Mouse (Mus musculus): Measurements from ENCODE around the gene Hist2h3c1. TPM values are rescaled to one million over a fixed set of nuclear protein-coding genes. Genes with fewer than 3 reads are reported as not detected.
A peak's percentile ranks its signal among the peaks of the same experiment; 100 is the strongest.

Gene Hist2h3c1
- total RNA-seq, 1 experiment from 2014 or later = 2.7 TPM

DNA sequence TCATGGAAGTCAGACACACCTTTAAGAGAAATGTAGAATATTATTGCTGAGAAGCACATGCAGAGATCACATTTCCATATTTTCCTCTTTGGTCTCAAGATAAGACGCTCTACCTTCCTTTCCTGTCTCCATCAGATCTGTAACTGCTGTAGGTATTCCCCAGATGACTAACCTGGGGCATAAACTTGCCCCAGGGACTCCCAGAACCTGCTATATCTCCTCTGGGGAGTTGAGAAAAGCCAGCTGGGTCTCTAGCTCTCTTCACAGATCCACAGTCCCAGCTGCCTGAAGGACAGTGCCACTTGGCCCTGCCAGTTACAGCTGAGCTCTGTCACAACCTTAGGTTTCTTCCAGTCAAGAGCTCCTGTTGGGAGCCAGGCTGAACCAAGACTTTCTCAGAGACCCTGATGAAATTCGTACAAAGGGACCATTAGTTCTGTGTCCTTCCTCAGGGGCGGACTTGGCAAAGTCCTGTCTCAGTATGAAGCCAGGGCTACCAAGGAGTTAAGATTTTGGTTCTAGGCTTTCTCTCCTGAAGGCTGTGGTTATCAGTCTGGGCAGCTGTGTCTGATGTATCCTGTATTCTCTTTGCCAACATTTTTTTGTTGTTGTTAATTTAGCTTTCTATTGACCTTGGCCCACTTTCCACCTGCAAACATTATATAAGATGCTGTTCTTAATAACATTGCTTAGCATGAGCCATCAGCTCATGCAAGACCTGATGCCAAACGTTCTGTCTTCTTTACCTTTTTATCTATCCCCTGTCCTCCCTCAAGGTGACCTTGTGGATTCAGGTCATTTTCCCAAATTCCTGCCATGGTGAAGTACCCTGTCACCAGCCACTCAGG lies 15.4 kb upstream of the Hist2h3c1 start:
- ATAC-seq (replicated peaks; ENCODE audit: low read depth, poor library complexity, severe bottlenecking) = no peak

DNA sequence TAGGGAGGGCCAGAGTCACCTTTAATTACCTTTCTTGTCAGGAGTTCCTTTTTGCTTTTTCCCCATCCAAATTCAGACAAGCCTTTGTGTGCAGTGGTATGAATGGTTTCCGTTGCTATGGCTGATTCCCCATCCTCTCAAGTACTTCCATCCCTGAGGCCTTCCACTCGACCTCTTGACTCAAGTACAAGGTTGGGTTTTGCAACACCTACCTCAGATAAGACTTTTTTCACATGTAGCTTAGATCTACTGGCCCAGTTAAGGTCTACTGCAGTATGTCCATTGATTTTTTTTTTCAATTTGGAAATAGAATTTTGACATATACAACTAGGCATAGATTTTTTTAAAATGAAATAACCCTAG lies 14.7 kb upstream of the Hist2h3c1 start:
- ATAC-seq (replicated peaks; ENCODE audit: low read depth, poor library complexity, severe bottlenecking) = no peak

DNA sequence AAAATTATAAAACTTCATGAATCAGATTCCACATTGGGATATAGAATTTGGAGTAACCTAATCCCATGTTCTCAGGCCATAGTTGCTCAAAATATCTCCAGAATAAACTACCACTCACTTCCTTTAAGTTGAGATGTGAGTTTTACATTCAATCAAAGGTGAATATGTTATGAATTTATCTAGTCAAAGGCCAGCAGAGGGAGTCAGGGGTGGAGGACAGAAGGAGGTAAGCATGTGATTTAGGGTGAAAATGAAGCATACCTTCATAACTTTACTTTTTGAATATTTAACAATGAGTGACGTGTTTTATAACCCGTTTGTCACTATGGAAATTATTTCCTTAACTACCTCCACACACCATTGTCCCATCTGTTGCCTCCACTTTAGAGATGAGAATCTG lies 11.6 kb upstream of the Hist2h3c1 start:
- no peak for ATAC-seq (replicated peaks; ENCODE audit: low read depth, poor library complexity, severe bottlenecking)

DNA sequence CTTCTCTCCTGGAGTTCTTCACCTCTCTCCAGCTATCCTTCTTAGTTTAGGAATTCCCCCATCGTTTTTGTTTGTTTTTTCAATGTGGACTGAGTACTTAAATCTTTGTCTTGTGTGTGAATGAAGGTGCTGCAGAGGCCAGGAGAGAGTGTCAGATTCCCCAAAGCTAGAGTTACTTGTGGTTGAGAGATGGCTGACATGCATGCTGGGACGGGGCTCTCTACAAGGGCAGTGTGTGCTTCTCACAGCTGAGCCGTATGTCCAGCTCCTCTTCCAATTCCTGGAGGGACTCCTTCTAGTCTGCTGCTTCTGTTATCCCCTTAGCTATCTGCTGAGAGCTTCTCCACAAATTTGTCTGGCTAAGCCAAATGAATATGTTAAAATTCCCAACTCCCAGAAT lies 10.6 kb upstream of the Hist2h3c1 start:
- ATAC-seq (replicated peaks; ENCODE audit: low read depth, poor library complexity, severe bottlenecking) = no peak

DNA sequence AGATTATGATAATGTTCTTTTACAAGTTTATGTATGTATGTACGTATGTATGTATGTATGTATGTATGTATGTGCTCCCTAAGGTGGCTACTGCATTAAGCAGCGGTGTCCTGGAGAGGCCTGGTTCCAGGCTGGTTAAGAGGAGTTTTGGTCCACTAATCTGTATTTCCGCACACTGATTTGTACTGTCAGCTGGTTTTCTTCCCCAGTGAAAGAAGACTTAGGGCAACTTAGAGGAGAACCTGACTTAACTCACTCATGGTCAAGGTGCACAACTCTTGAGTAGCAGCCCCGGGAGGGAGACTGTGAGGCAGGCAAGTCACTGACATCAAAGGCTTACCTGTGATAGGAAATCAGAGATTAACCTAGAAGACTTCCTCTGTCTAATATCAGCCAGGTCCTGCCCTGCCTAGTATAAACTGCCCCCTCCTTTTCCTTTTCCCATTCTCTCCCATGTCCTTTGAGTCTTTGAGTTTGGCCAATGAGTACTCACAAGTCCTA lies 9.6 kb upstream of the Hist2h3c1 start:
- no peak for ATAC-seq (replicated peaks; ENCODE audit: low read depth, poor library complexity, severe bottlenecking)

DNA sequence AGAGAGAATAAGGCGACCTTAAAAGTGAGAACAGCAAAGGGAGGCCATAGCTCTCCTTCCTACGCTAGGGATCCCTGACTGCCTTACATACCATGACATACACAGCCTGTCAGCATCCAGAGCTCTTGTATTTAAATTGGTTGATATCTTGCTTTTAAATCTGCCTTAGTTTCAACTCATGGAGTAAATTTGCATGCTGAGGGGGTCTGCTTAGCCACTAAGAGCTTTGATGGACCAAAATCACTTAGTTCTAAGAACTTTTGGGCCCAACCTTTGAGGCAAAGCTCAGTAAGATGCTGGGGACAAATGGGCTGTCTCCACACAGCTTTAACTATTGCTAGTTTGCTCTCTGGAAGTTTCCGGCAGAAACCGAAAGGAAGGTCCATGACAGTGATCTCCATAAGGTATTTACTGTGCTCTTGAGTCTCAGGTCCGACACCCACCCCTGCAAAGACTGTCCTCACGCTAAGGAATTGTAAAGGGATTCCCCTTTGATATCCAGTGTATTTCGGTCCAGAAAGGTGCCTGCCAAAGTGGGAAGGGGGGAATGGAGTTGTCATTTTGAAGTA lies 9.1 kb upstream of the Hist2h3c1 start:
- no peak for ATAC-seq (replicated peaks; ENCODE audit: low read depth, poor library complexity, severe bottlenecking)

DNA sequence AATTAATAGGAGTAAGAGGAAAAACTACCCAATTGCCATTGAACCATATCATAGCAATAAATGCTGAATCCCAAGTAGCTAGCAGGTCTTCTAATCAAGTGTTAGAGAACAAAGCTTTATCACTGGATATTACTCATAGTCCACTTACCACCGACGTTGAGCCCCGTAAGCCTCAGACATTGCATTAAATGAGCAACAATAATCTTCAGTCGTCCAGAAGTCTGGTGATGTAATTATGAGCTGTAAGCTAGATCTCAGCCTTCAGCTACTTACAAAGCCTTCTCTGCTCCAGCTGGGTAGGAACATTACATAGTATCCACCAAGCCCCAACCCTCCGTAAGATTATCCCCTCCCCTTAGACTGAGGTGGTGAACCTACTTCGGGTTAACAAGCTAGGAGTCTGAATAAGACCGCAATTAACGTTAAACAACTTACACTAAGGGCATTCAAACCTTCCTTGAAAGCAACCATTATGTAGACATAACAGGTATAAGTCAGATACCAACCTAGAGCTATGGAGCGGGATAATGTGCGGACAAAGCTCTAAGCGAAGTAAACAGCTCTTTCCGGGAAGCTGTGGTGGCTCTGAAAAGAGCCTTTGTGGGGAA lies 8.5 kb upstream of the Hist2h3c1 start:
- ATAC-seq (replicated peaks; ENCODE audit: low read depth, poor library complexity, severe bottlenecking) = no peak

DNA sequence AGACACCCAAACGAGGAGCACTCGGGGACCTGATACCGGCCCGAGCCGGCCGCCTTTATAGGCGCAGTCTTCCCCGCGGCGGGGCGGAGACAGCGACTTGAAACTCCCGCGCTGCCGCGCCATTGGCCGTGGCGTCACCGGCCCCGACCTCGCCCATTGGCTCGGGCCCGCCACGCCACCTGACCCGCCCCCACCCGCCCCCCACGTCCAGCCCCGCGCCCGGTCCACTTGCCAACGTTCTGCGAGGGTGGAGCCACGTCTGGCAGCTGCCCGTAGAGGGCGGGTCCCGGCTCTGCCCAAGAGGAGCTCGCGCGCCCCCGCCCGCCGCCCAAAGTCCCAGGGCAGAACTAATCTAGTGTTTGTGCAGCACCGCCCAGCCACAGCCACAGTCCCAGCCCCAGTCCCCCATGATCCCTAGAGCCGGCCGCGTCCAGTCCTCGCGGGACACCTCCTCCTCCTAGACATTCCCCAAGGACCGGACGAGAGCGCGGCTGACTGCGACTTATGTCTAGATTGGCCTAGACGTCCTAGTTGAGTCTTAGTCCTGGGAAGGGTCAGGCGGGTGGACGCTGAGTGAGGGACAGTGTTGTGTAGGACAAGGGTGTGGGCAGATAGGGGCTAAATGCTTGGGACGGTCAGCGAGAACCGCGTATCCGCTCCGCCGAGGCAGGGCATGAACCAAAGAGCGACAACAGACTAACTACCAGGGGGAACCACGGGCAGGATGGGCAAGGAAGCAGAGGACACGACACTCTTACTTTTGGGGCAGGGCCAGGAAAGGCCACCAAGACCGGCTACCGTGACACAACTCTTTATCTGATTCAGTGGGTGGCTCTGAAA lies 7.3 kb upstream of the Hist2h3c1 start, which contains the start of gene Hist2h3c2:
Gene Hist2h3c2 (minus strand): TSS at position 174 of the 840 bp plus-strand sequence.
- peak; percentile 65 for ATAC-seq (replicated peaks; ENCODE audit: low read depth, poor library complexity, severe bottlenecking)

DNA sequence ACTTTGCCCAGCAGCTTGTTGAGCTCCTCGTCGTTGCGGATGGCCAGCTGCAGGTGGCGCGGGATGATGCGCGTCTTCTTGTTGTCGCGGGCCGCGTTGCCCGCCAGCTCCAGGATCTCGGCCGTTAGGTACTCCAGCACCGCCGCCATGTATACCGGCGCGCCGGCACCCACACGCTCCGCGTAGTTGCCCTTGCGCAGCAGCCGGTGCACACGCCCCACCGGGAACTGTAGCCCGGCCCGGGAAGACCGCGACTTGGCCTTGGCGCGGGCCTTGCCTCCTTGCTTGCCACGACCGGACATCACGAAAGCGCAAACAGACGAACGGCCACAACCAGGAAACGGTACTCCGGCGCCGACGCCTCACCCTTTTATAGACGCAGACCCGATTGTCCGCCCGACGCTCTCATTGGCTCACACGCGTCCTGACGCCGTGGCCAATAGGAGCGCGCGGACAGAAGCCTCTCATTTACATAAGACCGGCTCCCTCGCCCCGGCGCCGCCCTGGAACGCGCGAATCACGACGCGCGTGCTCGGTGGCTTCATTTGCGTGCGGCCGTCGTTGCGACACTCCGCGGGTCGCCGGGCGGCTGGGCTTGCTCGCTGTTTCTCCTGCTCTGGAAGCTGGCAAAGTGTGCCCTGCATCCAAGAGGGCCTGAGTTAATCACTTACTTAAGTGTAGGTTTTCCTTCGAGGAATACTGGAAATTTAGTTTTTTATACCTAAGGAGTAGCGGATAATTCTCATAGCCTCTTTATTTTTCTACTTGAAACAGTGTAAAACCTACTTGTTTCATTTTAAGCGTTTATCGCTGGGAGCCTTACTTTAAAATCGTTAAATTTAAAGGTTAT lies 6.3 kb upstream of the Hist2h3c1 start, which contains the start of gene Hist2h2aa2:
Gene Hist2h2aa2 (minus strand): TSS at position 328 of the 850 bp plus-strand sequence.
- peak; percentile 64 for ATAC-seq (replicated peaks; ENCODE audit: low read depth, poor library complexity, severe bottlenecking)

DNA sequence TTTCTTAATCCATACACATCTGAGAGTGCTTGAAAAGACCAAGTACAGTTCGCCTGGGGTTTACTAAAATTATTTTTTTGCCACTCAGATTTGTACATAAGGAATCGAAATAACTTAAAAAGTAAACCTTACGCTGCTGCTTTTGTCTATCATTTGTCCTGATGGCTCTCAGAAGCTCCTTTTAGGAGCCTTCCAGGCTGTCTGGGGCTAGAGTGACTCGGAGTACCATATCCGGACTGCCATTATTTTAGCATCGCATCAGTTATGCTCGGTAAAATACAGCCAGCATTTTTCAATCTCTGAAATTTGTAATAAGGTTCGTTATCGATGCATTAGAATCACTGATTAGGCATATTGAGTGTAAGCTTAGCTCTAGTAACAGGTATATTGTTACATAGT lies 5.7 kb upstream of the Hist2h3c1 start:
- no peak for ATAC-seq (replicated peaks; ENCODE audit: low read depth, poor library complexity, severe bottlenecking)

DNA sequence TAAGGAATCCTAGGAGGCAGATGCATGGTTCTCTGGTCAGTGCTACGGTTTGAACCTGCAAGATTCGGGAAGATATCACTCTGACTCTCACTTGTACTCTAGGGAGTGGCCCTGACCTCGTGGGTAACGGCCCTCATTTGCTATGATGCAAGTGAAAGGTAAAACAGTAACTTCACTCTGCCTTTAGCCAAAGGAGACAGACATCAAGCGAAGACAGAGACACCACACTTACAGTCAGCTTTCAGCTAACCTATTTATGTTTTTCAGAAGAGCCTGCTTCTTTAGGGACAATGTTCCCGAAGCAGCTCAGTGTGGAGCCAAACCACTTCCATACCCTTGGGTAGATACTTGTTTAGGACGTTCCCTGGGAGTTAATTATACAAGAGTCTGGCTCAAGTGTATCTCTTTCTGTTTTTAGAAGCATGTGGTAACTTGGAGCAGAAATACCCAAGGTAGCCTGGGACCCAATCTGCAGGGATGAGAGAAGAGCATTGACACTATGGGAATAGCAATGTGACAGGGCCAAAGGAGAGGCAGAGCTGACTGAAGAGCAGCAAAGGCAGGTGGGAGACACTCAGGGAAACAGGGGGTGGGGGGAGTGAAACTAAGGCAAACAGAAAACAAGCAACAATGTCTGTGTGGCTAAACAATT lies 2.4 kb upstream of the Hist2h3c1 start:
- no peak for ATAC-seq (replicated peaks; ENCODE audit: low read depth, poor library complexity, severe bottlenecking)

DNA sequence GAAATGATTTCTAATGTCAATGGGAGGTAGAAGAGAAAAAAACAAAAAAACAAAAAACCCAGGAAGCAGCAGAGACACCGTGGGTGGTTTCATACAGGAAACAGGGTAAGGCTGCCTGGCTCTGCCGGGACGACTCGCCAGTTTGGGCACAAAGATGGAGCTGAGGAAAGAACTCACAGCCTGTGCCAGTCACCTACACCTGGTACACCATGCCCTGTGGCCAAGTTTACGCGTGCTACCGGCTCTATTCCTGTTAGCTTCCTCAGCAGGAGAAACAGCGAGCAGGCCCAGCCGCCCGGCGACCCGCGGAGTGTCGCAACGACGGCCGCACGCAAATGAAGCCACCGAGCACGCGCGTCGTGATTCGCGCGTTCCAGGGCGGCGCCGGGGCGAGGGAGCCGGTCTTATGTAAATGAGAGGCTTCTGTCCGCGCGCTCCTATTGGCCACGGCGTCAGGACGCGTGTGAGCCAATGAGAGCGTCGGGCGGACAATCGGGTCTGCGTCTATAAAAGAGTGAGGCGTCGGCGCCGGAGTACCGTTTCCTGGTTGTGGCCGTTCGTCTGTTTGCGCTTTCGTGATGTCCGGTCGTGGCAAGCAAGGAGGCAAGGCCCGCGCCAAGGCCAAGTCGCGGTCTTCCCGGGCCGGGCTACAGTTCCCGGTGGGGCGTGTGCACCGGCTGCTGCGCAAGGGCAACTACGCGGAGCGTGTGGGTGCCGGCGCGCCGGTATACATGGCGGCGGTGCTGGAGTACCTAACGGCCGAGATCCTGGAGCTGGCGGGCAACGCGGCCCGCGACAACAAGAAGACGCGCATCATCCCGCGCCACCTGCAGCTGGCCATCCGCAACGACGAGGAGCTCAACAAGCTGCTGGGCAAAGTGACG lies 1.2 kb upstream of the Hist2h3c1 start, which contains the start of gene Hist2h2aa1:
Gene Hist2h2aa1 (plus strand): TSS at position 495 of the 884 bp plus-strand sequence.
- ATAC-seq (replicated peaks; ENCODE audit: low read depth, poor library complexity, severe bottlenecking) = peak; percentile 71

DNA sequence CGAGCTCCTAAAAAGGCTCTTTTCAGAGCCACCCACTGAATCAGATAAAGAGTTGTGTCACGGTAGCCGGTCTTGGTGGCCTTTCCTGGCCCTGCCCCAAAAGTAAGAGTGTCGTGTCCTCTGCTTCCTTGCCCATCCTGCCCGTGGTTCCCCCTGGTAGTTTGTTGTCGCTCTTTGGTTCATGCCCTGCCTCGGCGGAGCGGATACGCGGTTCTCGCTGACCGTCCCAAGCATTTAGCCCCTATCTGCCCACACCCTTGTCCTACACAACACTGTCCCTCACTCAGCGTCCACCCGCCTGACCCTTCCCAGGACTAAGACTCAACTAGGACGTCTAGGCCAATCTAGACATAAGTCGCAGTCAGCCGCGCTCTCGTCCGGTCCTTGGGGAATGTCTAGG lies 467 bp upstream of the Hist2h3c1 start:
- ATAC-seq (replicated peaks; ENCODE audit: low read depth, poor library complexity, severe bottlenecking) = peak; percentile 46

DNA sequence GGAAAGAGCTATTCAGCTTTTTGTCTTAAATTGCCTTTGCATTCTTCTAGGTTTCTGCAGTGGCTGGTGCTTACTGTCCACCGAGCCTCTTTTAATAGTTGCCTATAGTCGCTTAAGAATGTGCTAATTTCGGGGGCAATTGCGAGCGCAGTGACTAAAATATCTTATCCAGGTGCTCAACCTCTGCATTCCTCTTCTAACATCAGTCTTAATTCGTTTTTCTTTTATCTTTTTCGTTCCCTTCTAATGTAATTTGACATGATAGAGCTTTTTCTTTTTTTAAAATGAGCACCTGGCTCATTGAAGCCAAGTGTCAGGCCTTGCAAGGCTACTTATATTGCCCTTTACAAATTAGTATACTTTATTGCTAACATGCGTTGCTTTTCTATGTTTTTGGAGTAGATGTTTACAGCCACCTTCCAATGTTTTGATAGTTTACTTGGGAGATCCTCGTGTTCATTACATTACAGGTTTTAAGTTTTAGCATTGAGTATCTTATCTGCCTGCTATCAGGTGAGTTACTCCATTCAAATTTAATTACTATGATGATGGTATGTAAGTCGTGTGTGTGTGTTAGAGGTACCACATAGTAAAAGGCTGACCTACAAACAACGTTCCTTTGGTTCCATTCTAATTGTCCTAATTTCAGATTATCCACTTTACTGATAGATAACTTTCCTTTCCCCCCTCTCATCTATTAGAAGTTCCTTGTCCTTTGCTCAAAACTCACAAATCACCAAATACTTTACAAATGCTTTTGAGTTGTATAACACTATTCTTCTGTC lies 1.1 kb downstream of the Hist2h3c1 start:
- no peak for ATAC-seq (replicated peaks; ENCODE audit: low read depth, poor library complexity, severe bottlenecking)

DNA sequence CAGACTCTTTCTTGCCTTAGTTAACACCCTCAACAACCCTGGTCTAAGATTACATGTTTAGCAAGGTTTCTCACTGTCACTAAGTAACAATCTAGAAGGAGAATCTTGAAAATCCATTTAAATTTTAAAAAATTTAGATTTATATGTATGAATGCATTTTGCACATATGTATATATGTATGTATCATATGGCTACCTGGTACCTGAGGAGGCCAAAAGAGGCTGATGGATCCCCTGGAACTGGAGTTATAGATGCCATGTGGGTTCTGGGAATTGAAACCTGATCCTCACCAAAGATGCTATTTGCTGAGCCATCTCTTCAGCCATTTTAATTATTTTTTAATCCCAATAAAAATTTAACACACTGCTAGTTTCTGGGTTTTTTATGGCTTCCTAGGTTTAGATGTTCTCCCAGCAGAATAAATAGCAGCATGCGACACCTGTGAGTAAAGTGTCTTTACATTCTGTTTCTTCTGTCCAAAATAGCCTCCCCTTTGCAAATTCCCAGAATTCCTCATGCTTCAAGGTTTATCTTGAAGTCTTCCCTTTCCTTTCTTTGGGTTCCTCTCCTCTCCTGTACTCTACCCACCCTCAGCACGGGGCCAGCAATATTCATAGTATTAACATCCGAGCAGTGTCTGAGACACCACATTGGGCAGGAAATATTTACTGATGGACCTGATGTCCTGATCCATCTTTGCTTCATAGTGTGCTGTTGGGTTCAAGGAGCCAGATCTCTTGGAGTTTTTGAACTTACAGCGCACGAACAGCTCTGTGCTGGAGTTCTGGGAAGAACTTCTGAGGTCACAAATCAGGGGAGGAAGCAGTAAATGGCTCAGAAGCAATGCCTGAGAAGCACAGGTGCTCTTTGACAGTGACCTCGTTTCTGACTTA lies 1.9 kb downstream of the Hist2h3c1 start:
- no peak for ATAC-seq (replicated peaks; ENCODE audit: low read depth, poor library complexity, severe bottlenecking)

DNA sequence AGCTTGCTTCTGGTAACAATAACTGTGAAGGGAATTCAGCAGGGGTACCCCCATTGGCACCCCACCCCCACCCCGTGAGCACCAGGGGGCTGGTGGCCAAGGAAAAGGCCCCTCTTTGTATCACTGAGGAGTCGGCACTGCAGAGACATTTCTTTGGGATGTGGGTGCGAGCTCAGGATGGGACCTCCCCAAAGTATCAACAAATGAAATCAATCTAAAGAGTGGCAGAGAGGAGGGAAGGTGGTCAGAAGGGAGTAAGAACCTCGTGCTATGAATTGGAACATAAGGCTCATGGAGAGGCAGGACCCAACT lies 2.5 kb downstream of the Hist2h3c1 start:
- ATAC-seq (replicated peaks; ENCODE audit: low read depth, poor library complexity, severe bottlenecking) = no peak

All from common myeloid progenitor, adult 5-6 weeks (primary cell).